Mouse (Mus musculus) kidney, postnatal 0 days (tissue): ENCODE results near the gene Aamp. TPM values are rescaled to one million over a fixed set of nuclear protein-coding genes. Genes with fewer than 3 reads are reported as not detected.
A peak's percentile ranks its signal among the peaks of the same experiment; 100 is the strongest.

Experiments used
- ATAC-seq: fragments of 200-750 bp; cut with Nextera tagmentation; replicated peaks from 2 replicates; pipeline ENCODE4 v1.8.0; 2017; ENCODE audit warnings: low read depth, moderate number of reproducible peaks, moderate TSS enrichment, moderate library complexity; ENCODE audit not compliant: low FRiP score
- DNase-seq: peaks from one replicate; pipeline ENCODE4 v3.0.0-alpha.2; 2016; ENCODE audit warnings: low spot score
- H3K27ac ChIP-seq: fragments of 300-500 bp; sonication (generic); 2 replicates; pipeline ENCODE4 v1.5.1; 2014; ENCODE audit warnings: mild to moderate bottlenecking
- H3K27me3 ChIP-seq: fragments of 300-500 bp; sonication (generic); 2 replicates; pipeline ENCODE4 v1.6.1; 2014; ENCODE audit warnings: low read length, mixed read lengths; ENCODE audit not compliant: insufficient read depth
- H3K36me3 ChIP-seq: fragments of 300-500 bp; sonication (generic); 2 replicates; pipeline ENCODE4 v1.6.1; 2014; ENCODE audit warnings: low read length, mixed read lengths; ENCODE audit not compliant: insufficient read depth
- H3K4me1 ChIP-seq: fragments of 300-500 bp; sonication (generic); replicated peaks from 2 replicates; pipeline ENCODE4 v1.6.1; 2014; ENCODE audit warnings: antibody characterized with exemption, low read length, mixed read lengths; ENCODE audit not compliant: insufficient read depth
- H3K4me2 ChIP-seq: fragments of 300-500 bp; sonication (generic); 2 replicates; pipeline ENCODE4 v1.6.1; 2014; ENCODE audit warnings: mild to moderate bottlenecking, low read length, moderate library complexity, mixed read lengths
- H3K4me3 ChIP-seq: fragments of 300-500 bp; sonication (generic); replicated peaks from 2 replicates; pipeline ENCODE4 v1.5.1; 2014; ENCODE audit warnings: low read depth, low read length
- H3K9ac ChIP-seq: fragments of 300-500 bp; sonication (generic); 2 replicates; pipeline ENCODE4 v1.6.1; 2014; ENCODE audit warnings: low read depth, low read length
- H3K9me3 ChIP-seq: fragments of 300-500 bp; sonication (generic); replicated peaks from 2 replicates; pipeline ENCODE4 v1.6.1; 2016; ENCODE audit warnings: low read length, inconsistent platforms, mixed read lengths
- CTCF ChIP-seq: IDR thresholded peaks from 2 replicates; pipeline ENCODE4 v1.5.1; 2016; ENCODE audit warnings: antibody characterized with exemption, low read depth, mild to moderate bottlenecking, moderate library complexity
- WGBS: fragments of 180-500 bp; shearing (Covaris S2); extraction: QIAGEN DNeasy Blood & Tissue Kit; methylation state at CpG from one replicate; pipeline ENCODE4 v1.1.7; 2014; 5-methylcytosine and 5-hydroxymethylcytosine counted together
- polyA plus RNA-seq: library from polyadenylated mRNA; unstranded; fragments of >200 nt; fragmentation: Nextera tagmentation; extraction: Ambion mirVana; gene quantifications from 2 replicates; pipeline ENCODE4 v1.2.1, GENCODE M21; 2015

Gene Aamp
- polyA plus RNA-seq, 1 experiment from 2014 or later = 248 TPM

DNA sequence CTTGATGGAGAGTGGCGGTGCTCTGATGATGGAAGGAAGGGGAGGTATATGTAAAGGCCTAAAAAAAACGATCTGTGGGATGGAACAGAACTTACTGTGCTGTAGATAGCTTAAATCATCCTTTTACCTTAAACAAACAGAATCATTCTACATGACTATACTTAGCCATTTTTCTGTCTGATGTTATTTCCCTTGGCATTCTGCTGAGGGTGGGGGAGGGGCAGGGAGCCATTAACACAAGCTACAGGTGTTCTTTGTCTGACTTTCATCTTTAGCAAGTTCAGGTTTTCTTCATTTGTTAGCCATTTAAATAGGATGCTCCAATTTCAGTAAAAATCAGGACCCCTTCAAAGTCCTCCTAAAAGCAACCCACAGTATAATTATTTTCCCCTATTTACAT lies 39.0 kb downstream of the Aamp start:
- H3K4me1 ChIP-seq = peaks cover 27% of the 10 kb centered on the region
- no peaks in the 10 kb centered on the region for H3K27me3 ChIP-seq
- H3K36me3 ChIP-seq = 0 out of 2 replicates have a peak, but pooled peaks cover 10% of the 10 kb centered on the region
- H3K9ac ChIP-seq = no peak overlapping the region
- 57% methylated on average over 2 of the region's 2 CpGs for WGBS
- TF ChIP-seq CTCF = no peak
- no peak overlapping the region for H3K4me3 ChIP-seq
- no peak for ATAC-seq
- H3K4me2 ChIP-seq = no peak overlapping the region
- no peak overlapping the region for H3K27ac ChIP-seq
- DNase-seq = no peak
- no peaks in the 10 kb centered on the region for H3K9me3 ChIP-seq

GRCm38 (mm10) chr1:74240832-74241231 lies 43.7 kb downstream of the Aamp start:
- Histone ChIP-seq H3K27ac (0 out of 2 replicates have a peak overlapping the region, but pooled peaks have one; percentile 19), H3K9me3 (no peaks in the 10 kb centered on the region), H3K9ac (peak overlapping the region; percentile 8; the same call in 1 of the 2 replicates), H3K4me2 (0 out of 2 replicates have a peak overlapping the region, but pooled peaks have one; percentile 2), H3K27me3 (no peaks in the 10 kb centered on the region), H3K36me3 (no peaks in the 10 kb centered on the region), H3K4me3 (no peak overlapping the region), H3K4me1 (peaks cover 37% of the 10 kb centered on the region)
- DNase-seq = peak; percentile 50
- TF ChIP-seq CTCF = no peak
- no peak for ATAC-seq
- 42% methylated on average over 4 of the region's 4 CpGs for WGBS

DNA sequence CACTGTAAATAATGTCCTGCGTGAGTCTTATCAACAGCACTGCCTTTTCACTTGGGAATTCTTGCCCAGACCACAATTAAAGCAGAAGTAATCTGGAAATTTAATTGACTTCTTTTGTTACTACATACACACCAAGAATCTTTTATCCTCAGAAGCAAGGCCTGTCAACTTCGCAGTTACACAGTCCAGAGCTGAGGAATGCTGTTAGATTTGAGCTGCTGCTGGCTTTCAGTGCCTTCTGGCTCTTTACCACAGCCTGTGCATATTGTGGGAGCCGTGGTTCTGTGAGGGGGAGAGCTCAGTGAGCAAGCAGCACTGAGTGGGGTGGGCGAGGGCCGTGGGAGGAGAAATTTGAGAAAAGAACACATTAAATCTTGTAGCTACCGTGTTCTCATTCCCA lies 44.2 kb downstream of the Aamp start:
- WGBS = 11% methylated on average over 6 of the region's 6 CpGs
- Histone ChIP-seq H3K9ac (no peak overlapping the region), H3K27ac (0 out of 2 replicates have a peak overlapping the region, but pooled peaks have one; percentile 27), H3K4me2 (0 out of 2 replicates have a peak overlapping the region, but pooled peaks have one; percentile 2), H3K4me1 (peaks cover 37% of the 10 kb centered on the region), H3K27me3 (no peaks in the 10 kb centered on the region), H3K36me3 (no peaks in the 10 kb centered on the region), H3K9me3 (no peaks in the 10 kb centered on the region), H3K4me3 (no peak overlapping the region)
- peak; percentile 71 for DNase-seq
- ATAC-seq = no peak
- TF ChIP-seq CTCF = no peak

GRCm38 (mm10) chr1:74239618-74240017 lies 44.9 kb downstream of the Aamp start:
- no peaks in the 10 kb centered on the region for H3K27me3 ChIP-seq
- no peak for DNase-seq
- H3K4me2 ChIP-seq = peak overlapping the region; percentile 60
- H3K27ac ChIP-seq = 0 out of 2 replicates have a peak overlapping the region, but pooled peaks have one; percentile 3
- ATAC-seq = no peak
- WGBS = 48% methylated on average over 11 of the region's 11 CpGs
- H3K4me3 ChIP-seq = no peak overlapping the region
- no peaks in the 10 kb centered on the region for H3K9me3 ChIP-seq
- no peak overlapping the region for H3K9ac ChIP-seq
- H3K4me1 ChIP-seq = peaks cover 37% of the 10 kb centered on the region
- no peaks in the 10 kb centered on the region for H3K36me3 ChIP-seq
- no peak for TF ChIP-seq CTCF

DNA sequence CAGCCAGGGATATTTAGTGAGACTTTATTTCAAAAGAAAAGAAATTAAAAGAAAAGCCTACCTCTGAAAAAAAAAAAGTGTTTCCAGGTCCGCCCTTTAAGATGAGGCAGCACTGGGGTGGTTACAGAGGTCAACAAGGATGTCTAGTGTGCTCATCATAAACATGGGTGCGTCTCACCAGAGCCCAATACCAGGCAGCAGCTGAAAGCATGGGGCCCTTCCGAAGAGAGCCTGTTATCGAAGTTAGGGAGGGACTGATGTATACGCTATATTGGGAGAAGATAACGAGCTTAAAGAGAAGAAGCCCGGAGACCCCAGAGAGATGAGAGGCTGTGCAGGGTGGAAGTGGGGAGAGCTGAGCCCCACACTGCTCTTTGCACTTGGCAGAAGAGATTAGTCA lies 45.4 kb downstream of the Aamp start:
- Histone ChIP-seq H3K27ac (0 out of 2 replicates have a peak overlapping the region, but pooled peaks have one; percentile 3), H3K4me3 (no peak overlapping the region), H3K9ac (no peak overlapping the region), H3K36me3 (no peaks in the 10 kb centered on the region), H3K4me2 (peak overlapping the region; percentile 60), H3K27me3 (no peaks in the 10 kb centered on the region), H3K9me3 (no peaks in the 10 kb centered on the region), H3K4me1 (peaks cover 37% of the 10 kb centered on the region)
- ATAC-seq (no peak), DNase-seq (no peak)
- no peak for TF ChIP-seq CTCF
- WGBS = 61% methylated on average over 7 of the region's 7 CpGs

- H3K36me3 ChIP-seq = no peaks in the 10 kb centered on the region
- H3K9me3 ChIP-seq = no peaks in the 10 kb centered on the region
- no peak for DNase-seq
- TF ChIP-seq CTCF = no peak
- 54% methylated on average over 1 of the region's 1 CpGs for WGBS
- no peak overlapping the region for H3K27ac ChIP-seq
- H3K27me3 ChIP-seq = no peaks in the 10 kb centered on the region
- H3K4me3 ChIP-seq = peak overlapping the region; percentile 96
- H3K4me2 ChIP-seq = peak overlapping the region; percentile 60
- ATAC-seq = no peak
- peak overlapping the region; percentile 96; the same call in 1 of the 2 replicates for H3K9ac ChIP-seq
- peaks cover 37% of the 10 kb centered on the region for H3K4me1 ChIP-seq
Observed at GRCm38 (mm10) chr1:74238136-74238535, 46.4 kb downstream of the Aamp start.

DNA sequence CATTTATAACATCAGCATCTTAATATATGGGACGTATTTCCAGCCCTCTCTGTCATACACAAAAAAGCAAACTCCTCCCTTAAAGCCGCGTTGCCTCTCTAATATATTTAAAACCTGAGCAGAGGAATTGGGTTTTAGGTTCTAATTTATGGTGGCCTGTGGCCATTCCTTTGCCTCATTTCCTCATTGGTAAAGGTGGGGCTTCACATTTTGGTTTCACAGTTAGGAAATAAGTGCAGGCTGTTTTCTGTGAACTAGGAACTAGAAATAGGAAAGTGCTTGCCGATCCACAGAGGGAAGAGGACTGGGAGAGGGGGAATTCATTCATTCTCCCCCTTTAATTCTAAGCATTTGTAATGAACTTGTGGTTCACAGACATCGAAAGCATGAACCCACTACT lies 46.9 kb downstream of the Aamp start:
- no peaks in the 10 kb centered on the region for H3K27me3 ChIP-seq
- ATAC-seq (no peak), DNase-seq (no peak)
- peak overlapping the region; percentile 96 for H3K9ac ChIP-seq
- no peaks in the 10 kb centered on the region for H3K9me3 ChIP-seq
- peak overlapping the region; percentile 94; the same call in 1 of the 2 replicates for H3K27ac ChIP-seq
- WGBS = 16% methylated on average over 5 of the region's 5 CpGs
- H3K36me3 ChIP-seq = no peaks in the 10 kb centered on the region
- no peak for TF ChIP-seq CTCF
- H3K4me1 ChIP-seq = peaks cover 37% of the 10 kb centered on the region
- H3K4me3 ChIP-seq = peak overlapping the region; percentile 96
- H3K4me2 ChIP-seq = peak overlapping the region; percentile 60
